Mouse (Mus musculus) embryonic facial prominence, embryonic 14.5 days (tissue): Measurements from ENCODE around the gene Zbtb20. TPM values are rescaled to one million over a fixed set of nuclear protein-coding genes. Genes with fewer than 3 reads are reported as not detected.

Experiments
- ATAC-seq: fragments of 200-750 bp; cut with Nextera tagmentation; 2 replicates; pipeline ENCODE4 v1.8.0; 2017; ENCODE audit warnings: low read depth, moderate number of reproducible peaks, moderate TSS enrichment
- DNase-seq: peaks from one replicate; pipeline ENCODE4 v3.0.0-alpha.2; 2015; ENCODE audit warnings: low spot score
- H3K27ac ChIP-seq: fragments of 300-500 bp; sonication (generic); replicated peaks from 2 replicates; pipeline ENCODE4 v1.5.1; 2014; ENCODE audit warnings: low read depth, mild to moderate bottlenecking, low read length, moderate library complexity
- H3K27me3 ChIP-seq: fragments of 300-500 bp; sonication (generic); replicated peaks from 2 replicates; pipeline ENCODE4 v1.6.1; 2014; ENCODE audit warnings: low read length; ENCODE audit not compliant: control insufficient read depth, insufficient read depth
- H3K36me3 ChIP-seq: fragments of 300-500 bp; sonication (generic); 2 replicates; pipeline ENCODE4 v1.6.1; 2014; ENCODE audit warnings: low read length, mixed read lengths; ENCODE audit not compliant: control insufficient read depth, insufficient read depth
- H3K4me1 ChIP-seq: fragments of 300-500 bp; sonication (generic); 2 replicates; pipeline ENCODE4 v1.6.1; 2014; ENCODE audit warnings: antibody characterized with exemption, low read length; ENCODE audit not compliant: control insufficient read depth, insufficient read depth
- H3K4me2 ChIP-seq: fragments of 300-500 bp; sonication (generic); 2 replicates; pipeline ENCODE4 v1.6.1; 2014; ENCODE audit warnings: low read depth, mild to moderate bottlenecking, low read length, moderate library complexity, mixed read lengths
- H3K4me3 ChIP-seq: fragments of 300-500 bp; sonication (generic); 2 replicates; pipeline ENCODE4 v1.5.1; 2014; ENCODE audit warnings: low read depth, mild to moderate bottlenecking, low read length
- H3K9ac ChIP-seq: fragments of 300-500 bp; sonication (generic); 2 replicates; pipeline ENCODE4 v1.6.1; 2014; ENCODE audit warnings: low read depth, mild to moderate bottlenecking, low read length, moderate library complexity, mixed read lengths
- H3K9me3 ChIP-seq: fragments of 300-500 bp; sonication (generic); 2 replicates; pipeline ENCODE4 v1.6.1; 2016; ENCODE audit warnings: low read length; ENCODE audit not compliant: control insufficient read depth
- WGBS: fragments of 180-500 bp; shearing (Covaris S2); extraction: QIAGEN DNeasy Blood & Tissue Kit; methylation state at CpG from one replicate; pipeline ENCODE4 v1.1.7; 2014; 5-methylcytosine and 5-hydroxymethylcytosine counted together
- polyA plus RNA-seq: library from polyadenylated mRNA; unstranded; fragments of >200 nt; fragmentation: Nextera tagmentation; extraction: Ambion mirVana; gene quantifications from 2 replicates; pipeline ENCODE4 v1.2.1, GENCODE M21; 2014

Zbtb20 gene
- polyA plus RNA-seq, 1 experiment from 2014 or later: 20.6 TPM

GRCm38 (mm10) chr16:43574006-43574764, 698.5 kb downstream of the Zbtb20 start:
- no peaks in the 10 kb centered on the region for H3K36me3 ChIP-seq
- H3K9me3 ChIP-seq: no peaks in the 10 kb centered on the region
- 0 out of 2 replicates have a peak overlapping the region, but pooled peaks have one; percentile 19 for H3K4me2 ChIP-seq
- no peaks in the 10 kb centered on the region for H3K27me3 ChIP-seq
- WGBS: 35% methylated on average over 7 of the region's 7 CpGs
- peak overlapping the region; percentile 73 for H3K27ac ChIP-seq
- ATAC-seq (peak; percentile 76), DNase-seq (peak; percentile 94)
- no peak overlapping the region for H3K4me3 ChIP-seq
- peaks cover 34% of the 10 kb centered on the region for H3K4me1 ChIP-seq
- no peak overlapping the region for H3K9ac ChIP-seq

GRCm38 (mm10) chr16:43575066-43575465, 699.4 kb downstream of the Zbtb20 start:
- no peak overlapping the region for H3K9ac ChIP-seq
- H3K9me3 ChIP-seq: no peaks in the 10 kb centered on the region
- H3K4me3 ChIP-seq: no peak overlapping the region
- no peak overlapping the region for H3K27ac ChIP-seq
- no peaks in the 10 kb centered on the region for H3K27me3 ChIP-seq
- no peak overlapping the region for H3K4me2 ChIP-seq
- DNase-seq: no peak
- H3K36me3 ChIP-seq: no peaks in the 10 kb centered on the region
- ATAC-seq: no peak
- H3K4me1 ChIP-seq: peaks cover 35% of the 10 kb centered on the region
- 50% methylated on average over 4 of the region's 4 CpGs for WGBS

- H3K9me3 ChIP-seq: no peaks in the 10 kb centered on the region
- no peak overlapping the region for H3K4me3 ChIP-seq
- H3K4me2 ChIP-seq: no peak overlapping the region
- H3K9ac ChIP-seq: no peak overlapping the region
- ATAC-seq (no peak), DNase-seq (no peak)
- H3K27ac ChIP-seq: no peak overlapping the region
- peaks cover 35% of the 10 kb centered on the region for H3K4me1 ChIP-seq
- no peaks in the 10 kb centered on the region for H3K36me3 ChIP-seq
- WGBS: 37% methylated on average over 9 of the region's 9 CpGs
- no peaks in the 10 kb centered on the region for H3K27me3 ChIP-seq
These were observed 699.8 kb downstream of the Zbtb20 start for GRCm38 (mm10) chr16:43575507-43575906.

GRCm38 (mm10) chr16:43577399-43577798, 701.7 kb downstream of the Zbtb20 start:
- H3K9me3 ChIP-seq: no peaks in the 10 kb centered on the region
- no peak overlapping the region for H3K4me2 ChIP-seq
- peaks cover 40% of the 10 kb centered on the region for H3K4me1 ChIP-seq
- DNase-seq: peak; percentile 88
- peak; percentile 55; the same call in 1 of the 2 replicates for ATAC-seq
- H3K36me3 ChIP-seq: no peaks in the 10 kb centered on the region
- H3K9ac ChIP-seq: no peak overlapping the region
- H3K27ac ChIP-seq: peak overlapping the region; percentile 77
- no peak overlapping the region for H3K4me3 ChIP-seq
- 9% methylated on average over 10 of the region's 10 CpGs for WGBS
- no peaks in the 10 kb centered on the region for H3K27me3 ChIP-seq

- Histone ChIP-seq H3K27me3 (no peaks in the 10 kb centered on the region), H3K4me2 (no peak overlapping the region), H3K4me1 (peaks cover 40% of the 10 kb centered on the region), H3K9me3 (no peaks in the 10 kb centered on the region), H3K27ac (peak overlapping the region; percentile 77), H3K9ac (no peak overlapping the region), H3K36me3 (no peaks in the 10 kb centered on the region), H3K4me3 (no peak overlapping the region)
- ATAC-seq (no peak), DNase-seq (no peak)
- 38% methylated on average over 5 of the region's 5 CpGs for WGBS
These were observed 702.7 kb downstream of the Zbtb20 start for GRCm38 (mm10) chr16:43578351-43578750.

- no peaks in the 10 kb centered on the region for H3K9me3 ChIP-seq
- no peak overlapping the region for H3K4me2 ChIP-seq
- no peak overlapping the region for H3K4me3 ChIP-seq
- peaks cover 38% of the 10 kb centered on the region for H3K4me1 ChIP-seq
- ATAC-seq: no peak
- peak overlapping the region; percentile 4; the same call in 1 of the 2 replicates for H3K27ac ChIP-seq
- no peaks in the 10 kb centered on the region for H3K36me3 ChIP-seq
- H3K9ac ChIP-seq: no peak overlapping the region
- no peak for DNase-seq
- 81% methylated on average over 4 of the region's 4 CpGs for WGBS
- no peaks in the 10 kb centered on the region for H3K27me3 ChIP-seq
These were observed 703.4 kb downstream of the Zbtb20 start for GRCm38 (mm10) chr16:43579111-43579510.

- no peak overlapping the region for H3K4me2 ChIP-seq
- H3K4me3 ChIP-seq: no peak overlapping the region
- 89% methylated on average over 6 of the region's 6 CpGs for WGBS
- peaks cover 33% of the 10 kb centered on the region for H3K4me1 ChIP-seq
- no peaks in the 10 kb centered on the region for H3K36me3 ChIP-seq
- DNase-seq (no peak), ATAC-seq (no peak)
- H3K27ac ChIP-seq: no peak overlapping the region
- no peaks in the 10 kb centered on the region for H3K9me3 ChIP-seq
- no peak overlapping the region for H3K9ac ChIP-seq
- no peaks in the 10 kb centered on the region for H3K27me3 ChIP-seq
These were observed 704.7 kb downstream of the Zbtb20 start for GRCm38 (mm10) chr16:43580321-43580822.

- H3K9me3 ChIP-seq: no peaks in the 10 kb centered on the region
- 0 out of 2 replicates have a peak overlapping the region, but pooled peaks have one; percentile 25 for H3K27ac ChIP-seq
- no peak overlapping the region for H3K9ac ChIP-seq
- no peak overlapping the region for H3K4me3 ChIP-seq
- H3K27me3 ChIP-seq: no peaks in the 10 kb centered on the region
- DNase-seq (no peak), ATAC-seq (no peak)
- H3K4me1 ChIP-seq: peaks cover 28% of the 10 kb centered on the region
- H3K4me2 ChIP-seq: no peak overlapping the region
- WGBS: 57% methylated on average over 4 of the region's 4 CpGs
- H3K36me3 ChIP-seq: no peaks in the 10 kb centered on the region
These were observed 705.9 kb downstream of the Zbtb20 start for GRCm38 (mm10) chr16:43581551-43581950.
